Mouse (Mus musculus) neural tube, embryonic 14.5 days (tissue): Measurements from ENCODE around the gene Gm9944. TPM values are rescaled to one million over a fixed set of nuclear protein-coding genes. Genes with fewer than 3 reads are reported as not detected.

ENCODE experiments used
- polyA plus RNA-seq: library from polyadenylated mRNA; unstranded; fragments of >200 nt; fragmentation: Nextera tagmentation; extraction: Ambion mirVana; gene quantifications from 2 replicates; pipeline ENCODE4 v1.2.1, GENCODE M21; 2014

The Gm9944 gene
- polyA plus RNA-seq, 1 experiment from 2014 or later = not detected

Other genes starting within 250 kb of the Gm9944 start
- not detected in 2 replicates for gene C87977, start 240.0 kb downstream of the Gm9944 start, polyA plus RNA-seq
- not detected in 2 replicates for gene Pramel5, start 172.8 kb downstream of the Gm9944 start, polyA plus RNA-seq
- not detected in 2 replicates for gene Gm13128, start 123.1 kb downstream of the Gm9944 start, polyA plus RNA-seq
- not detected in 2 replicates for gene Gm13119, start 95.4 kb downstream of the Gm9944 start, polyA plus RNA-seq
- not detected in 2 replicates for gene Pramef20, start 75.4 kb downstream of the Gm9944 start, polyA plus RNA-seq
- not detected in 2 replicates for gene Pramef12, start 44.9 kb downstream of the Gm9944 start, polyA plus RNA-seq
- gene 1700012P22Rik, start 14.5 kb downstream of the Gm9944 start, polyA plus RNA-seq = not detected in 2 replicates
- not detected in 2 replicates for gene Aadacl3, start 10.4 kb upstream of the Gm9944 start, polyA plus RNA-seq
- not detected in 2 replicates for gene 9430007A20Rik, start 66.5 kb upstream of the Gm9944 start, polyA plus RNA-seq
- gene Gm13124, start 111.8 kb upstream of the Gm9944 start, polyA plus RNA-seq = not detected in 2 replicates
- gene Aadacl4, start 160.4 kb upstream of the Gm9944 start, polyA plus RNA-seq = not detected in 2 replicates
- gene Gm436, start 233.1 kb upstream of the Gm9944 start, polyA plus RNA-seq = not detected in 2 replicates